ENCODE assay signal across 24 mouse cellular contexts in the genomic region with DNA sequence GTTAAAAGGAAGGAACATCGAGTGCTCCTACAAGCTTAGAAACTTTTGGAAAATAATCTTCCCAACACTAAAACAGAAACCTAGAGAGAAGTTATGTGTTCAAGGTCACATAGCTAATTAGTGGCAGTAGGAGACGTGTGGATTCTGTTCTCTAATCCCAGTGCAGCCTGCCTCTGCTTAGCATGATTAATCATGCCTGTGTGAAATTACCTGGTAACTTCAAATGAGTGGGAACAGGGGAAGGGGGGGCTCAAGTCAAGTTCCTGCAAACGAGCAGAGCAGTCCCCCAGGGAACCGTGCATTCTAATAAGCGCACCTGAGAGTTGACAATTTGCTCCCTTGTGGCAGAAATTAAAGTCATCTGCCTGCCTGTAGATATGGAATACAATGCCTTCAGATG. TPM values are rescaled to one million over a fixed set of nuclear protein-coding genes. Genes with fewer than 3 reads are reported as not detected.
DNase-seq lines count a peak whose midpoint lies in the region; ATAC-seq and TF ChIP-seq lines count a peak whose summit lies in the region.
"Had no signal": no experiment of that assay in that cellular context is flagged by ENCODE, and none has a peak within 500 bp of the region (broad histone marks: within the 10 kb centered on the region; RNA-seq: fewer than 3 reads in every experiment).

No protein-coding gene starts in this region.

- no peak for TF ChIP-seq POLR2A in lung, adult 2 months (IDR thresholded peaks at IDR 0.05; ENCODE audit: borderline replicate concordance, extremely low read depth, low read depth, low read length)

- no peak for ATAC-seq in heart, embryonic 13.5 days (ENCODE audit: extremely low read depth, insufficient number of reproducible peaks, low FRiP score, low TSS enrichment)
- no peak for ATAC-seq in lung, embryonic 15.5 days (ENCODE audit: borderline replicate concordance, extremely low read depth, low FRiP score, low TSS enrichment)
- peak; percentile 49; the same call in 1 of the 2 replicates for ATAC-seq in embryonic facial prominence, embryonic 14.5 days (ENCODE audit: low read depth)
- ATAC-seq: forebrain, embryonic 15.5 days had no signal

- H3K9me3 ChIP-seq in heart, embryonic 13.5 days = no peaks in the 10 kb centered on the region
- no peaks in the 10 kb centered on the region for H3K9me3 ChIP-seq in lung, embryonic 15.5 days
- no peaks in the 10 kb centered on the region for H3K9me3 ChIP-seq in embryonic facial prominence, embryonic 14.5 days (ENCODE audit: control insufficient read depth, low read length)
- H3K9me3 ChIP-seq: embryonic facial prominence, embryonic 12.5 days; forebrain, embryonic 15.5 days; heart, embryonic 12.5 days; kidney, embryonic 15.5 days; liver, embryonic 15.5 days; neural tube, embryonic 13.5 days had no signal

- intact Hi-C loops in heart, postnatal 10 days (cut with DNase I) = no loop called here

- H3K4me2 ChIP-seq in heart, embryonic 13.5 days = no peak overlapping the region
- H3K4me2 ChIP-seq in lung, embryonic 15.5 days = no peak overlapping the region
- H3K4me2 ChIP-seq in embryonic facial prominence, embryonic 14.5 days (ENCODE audit: low read depth, low read length) = no peak overlapping the region
- H3K4me2 ChIP-seq: embryonic facial prominence, embryonic 12.5 days; forebrain, embryonic 15.5 days; kidney, embryonic 15.5 days; liver, embryonic 15.5 days; neural tube, embryonic 13.5 days had no signal

- peak overlapping the region; percentile 64 for H3K27ac ChIP-seq in heart, embryonic 13.5 days (replicated peaks)
- H3K27ac ChIP-seq in lung, embryonic 15.5 days = peak overlapping the region; percentile 29; the same call in 1 of the 2 replicates
- H3K27ac ChIP-seq in embryonic facial prominence, embryonic 14.5 days (replicated peaks; ENCODE audit: low read depth, low read length) = no peak overlapping the region
- H3K27ac ChIP-seq: forebrain, embryonic 15.5 days; kidney, embryonic 15.5 days; layer of hippocampus, adult 2 months; liver, embryonic 15.5 days; neural tube, embryonic 13.5 days had no signal

- no peak overlapping the region for H3K9ac ChIP-seq in heart, embryonic 13.5 days
- H3K9ac ChIP-seq in lung, embryonic 15.5 days = no peak overlapping the region
- H3K9ac ChIP-seq in embryonic facial prominence, embryonic 14.5 days (ENCODE audit: low read depth, low read length) = no peak overlapping the region
- H3K9ac ChIP-seq: embryonic facial prominence, embryonic 12.5 days; forebrain, embryonic 15.5 days; heart, embryonic 12.5 days; kidney, embryonic 15.5 days; liver, embryonic 15.5 days; neural tube, embryonic 13.5 days had no signal

- TF ChIP-seq CTCF in lung, adult 2 months (IDR thresholded peaks at IDR 0.05; ENCODE audit: insufficient read depth, low read length) = no peak

- WGBS in heart, embryonic 13.5 days = 55% methylated on average over 5 of the region's 5 CpGs
- WGBS in lung, embryonic 15.5 days = 57% methylated on average over 5 of the region's 5 CpGs
- WGBS in lung, adult 2 months = 67% methylated on average over 5 of the region's 5 CpGs
- WGBS in embryonic facial prominence, embryonic 14.5 days = 39% methylated on average over 5 of the region's 5 CpGs

- no peak overlapping the region for H3K4me3 ChIP-seq in heart, embryonic 13.5 days
- no peak overlapping the region for H3K4me3 ChIP-seq in lung, embryonic 15.5 days
- H3K4me3 ChIP-seq in lung, adult 2 months (replicated peaks; ENCODE audit: extremely low read depth, low read depth, low read length) = no peak overlapping the region
- H3K4me3 ChIP-seq in embryonic facial prominence, embryonic 14.5 days (ENCODE audit: low read depth, low read length) = no peak overlapping the region
- H3K4me3 ChIP-seq: embryonic facial prominence, embryonic 12.5 days; forebrain, embryonic 15.5 days; heart, embryonic 12.5 days; kidney, embryonic 15.5 days; layer of hippocampus, adult 2 months; liver, embryonic 15.5 days; neural tube, embryonic 13.5 days had no signal

- peaks cover 17% of the 10 kb centered on the region for H3K4me1 ChIP-seq in heart, embryonic 13.5 days
- H3K4me1 ChIP-seq in lung, embryonic 15.5 days = peaks cover 17% of the 10 kb centered on the region
- no peaks in the 10 kb centered on the region for H3K4me1 ChIP-seq in lung, adult 2 months (ENCODE audit: control insufficient read depth, insufficient read depth, low read length)
- peaks cover 16% of the 10 kb centered on the region for H3K4me1 ChIP-seq in embryonic facial prominence, embryonic 14.5 days (ENCODE audit: control insufficient read depth, insufficient read depth, low read length)
- H3K4me1 ChIP-seq: kidney, embryonic 15.5 days; liver, embryonic 15.5 days had no signal

- DNase-seq in heart, postnatal 10 days = no peak
- peak; percentile 24 for DNase-seq in kidney, adult 11 months
- DNase-seq in kidney, adult 8-10 months = no peak
- no peak for DNase-seq in lung, adult 2 months
- no peak for DNase-seq in embryonic facial prominence, embryonic 14.5 days (ENCODE audit: low spot score)
- DNase-seq in frontal cortex, adult 2 months (ENCODE audit: extremely low spot score in 1 of 2, low spot score in 1 of 2) = no peak
- DNase-seq: adrenal gland, postnatal 25 days; B cell, adult 2 months; cerebellum, adult 11-12 months; cerebellum, postnatal 25 days; layer of hippocampus, postnatal 36 days; lung, postnatal 36 days; right cerebral cortex, adult 18-20 months; thymus, postnatal 25 days had no signal

- peaks cover 30% of the 10 kb centered on the region for H3K36me3 ChIP-seq in heart, embryonic 13.5 days
- H3K36me3 ChIP-seq in lung, embryonic 15.5 days = no peaks in the 10 kb centered on the region
- 0 out of 2 replicates have a peak, but pooled peaks cover 5% of the 10 kb centered on the region for H3K36me3 ChIP-seq in embryonic facial prominence, embryonic 14.5 days (ENCODE audit: control insufficient read depth, insufficient read depth, low read length)
- H3K36me3 ChIP-seq: forebrain, embryonic 15.5 days; kidney, embryonic 15.5 days; liver, embryonic 15.5 days; neural tube, embryonic 13.5 days had no signal

- H3K27me3 ChIP-seq in heart, embryonic 13.5 days (replicated peaks) = no peaks in the 10 kb centered on the region
- H3K27me3 ChIP-seq in lung, embryonic 15.5 days = peaks cover 25% of the 10 kb centered on the region; the same call in 1 of the 2 replicates
- H3K27me3 ChIP-seq in embryonic facial prominence, embryonic 14.5 days (replicated peaks; ENCODE audit: control insufficient read depth, insufficient read depth, low read length) = no peaks in the 10 kb centered on the region
- H3K27me3 ChIP-seq: embryonic facial prominence, embryonic 12.5 days; forebrain, embryonic 15.5 days; heart, embryonic 12.5 days; liver, embryonic 15.5 days; neural tube, embryonic 13.5 days had no signal

RNA-seq across cellular contexts. Expression of gene Igf1, which starts 14.8 kb away (rescaled TPM):
- 34.3 and 39.5 TPM in 2 replicates for polyA plus RNA-seq in heart, embryonic 13.5 days (2015; fragmentation: Nextera tagmentation; extraction: Ambion mirVana)
- 10 to 100 TPM; 42.5 to 57.0 TPM for total RNA-seq in heart, postnatal 10 days (2021)
- 74.5 and 77.1 TPM in 2 replicates for polyA plus RNA-seq in lung, embryonic 15.5 days (2015; fragmentation: Nextera tagmentation; extraction: Ambion mirVana)
- 23.6 and 25.7 TPM in 2 replicates for polyA plus RNA-seq in lung, adult 2 months (2012; rRNA removed)
- polyA plus RNA-seq in embryonic facial prominence, embryonic 14.5 days (2014; fragmentation: Nextera tagmentation; extraction: Ambion mirVana) = 142 and 158 TPM in 2 replicates
- 12.0 and 12.6 TPM in 2 replicates for polyA plus RNA-seq in frontal cortex, adult 2 months (2012; rRNA removed)
- total RNA-seq: megakaryocyte-erythroid progenitor cell, adult 5-6 weeks had no signal
